Mouse (Mus musculus) neural tube, embryonic 15.5 days (tissue): ENCODE data around the gene Sult6b1. TPM values are rescaled to one million over a fixed set of nuclear protein-coding genes. Genes with fewer than 3 reads are reported as not detected.

Source experiments
- ATAC-seq: fragments of 200-750 bp; cut with Nextera tagmentation; 2 replicates; pipeline ENCODE4 v1.8.0; 2017; ENCODE audit warnings: mild to moderate bottlenecking, moderate TSS enrichment, moderate library complexity; ENCODE audit not compliant: low FRiP score
- H3K27ac ChIP-seq: fragments of 300-500 bp; sonication (generic); replicated peaks from 2 replicates; pipeline ENCODE4 v1.5.1; 2015; ENCODE audit warnings: mild to moderate bottlenecking, inconsistent platforms
- H3K27me3 ChIP-seq: fragments of 300-500 bp; sonication (generic); replicated peaks from 2 replicates; pipeline ENCODE4 v1.6.1; 2015; ENCODE audit warnings: inconsistent platforms
- H3K36me3 ChIP-seq: fragments of 300-500 bp; sonication (generic); 2 replicates; pipeline ENCODE4 v1.6.1; 2015; ENCODE audit warnings: inconsistent platforms
- H3K4me1 ChIP-seq: fragments of 300-500 bp; sonication (generic); 2 replicates; pipeline ENCODE4 v1.6.1; 2015; ENCODE audit warnings: inconsistent platforms
- H3K4me2 ChIP-seq: fragments of 300-500 bp; sonication (generic); 2 replicates; pipeline ENCODE4 v1.6.1; 2015; ENCODE audit warnings: inconsistent platforms, mild to moderate bottlenecking, moderate library complexity
- H3K4me3 ChIP-seq: fragments of 300-500 bp; sonication (generic); replicated peaks from 2 replicates; pipeline ENCODE4 v1.5.1; 2015; ENCODE audit warnings: mild to moderate bottlenecking, inconsistent platforms
- H3K9ac ChIP-seq: fragments of 300-500 bp; sonication (generic); replicated peaks from 2 replicates; pipeline ENCODE4 v1.6.1; 2015; ENCODE audit warnings: mild to moderate bottlenecking, inconsistent platforms
- H3K9me3 ChIP-seq: fragments of 300-500 bp; sonication (generic); replicated peaks from 2 replicates; pipeline ENCODE4 v1.6.1; 2016; ENCODE audit warnings: inconsistent platforms
- WGBS: fragments of 180-500 bp; shearing (Covaris S2); methylation state at CpG from one replicate; pipeline ENCODE4 v1.1.7; 2015; ENCODE audit warnings: mixed read lengths; 5-methylcytosine and 5-hydroxymethylcytosine counted together
- polyA plus RNA-seq: library from polyadenylated mRNA; unstranded; fragments of >200 nt; fragmentation: Nextera tagmentation; extraction: Ambion mirVana; gene quantifications from 2 replicates; pipeline ENCODE4 v1.2.1, GENCODE M21; 2015

Sult6b1 gene
- polyA plus RNA-seq, 1 experiment from 2014 or later = 0.13 TPM

- H3K4me2 ChIP-seq = peak within 1 kb of the TSS; percentile 82
- no peaks in the 10 kb centered on the region for H3K27me3 ChIP-seq
- peak within 1 kb of the TSS; percentile 90 for H3K27ac ChIP-seq
- H3K9ac ChIP-seq = peak within 1 kb of the TSS; percentile 87
- peaks cover 16% of the 10 kb centered on the region for H3K4me1 ChIP-seq
- peak within 1 kb of the TSS; percentile 80 for H3K4me3 ChIP-seq
- ATAC-seq = peak; percentile 97
- H3K9me3 ChIP-seq = no peaks in the 10 kb centered on the region
- under 1% methylated on average over 37 of the region's 37 CpGs for WGBS
- H3K36me3 ChIP-seq = peaks cover 22% of the 10 kb centered on the region
Observed at GRCm38 (mm10) chr17:78916369-78916813, 9.6 kb upstream of the Sult6b1 start, which contains the start of gene Cebpzos. Gene Cebpzos (plus strand): TSS chr17:78916500.

- H3K27me3 ChIP-seq = no peaks in the 10 kb centered on the region
- WGBS = 57% methylated on average over 6 of the region's 6 CpGs
- ATAC-seq = peak; percentile 40
- H3K9ac ChIP-seq = peak overlapping the region; percentile 87
- peak overlapping the region; percentile 80 for H3K4me3 ChIP-seq
- no peaks in the 10 kb centered on the region for H3K9me3 ChIP-seq
- H3K4me2 ChIP-seq = peak overlapping the region; percentile 82
- peaks cover 16% of the 10 kb centered on the region for H3K4me1 ChIP-seq
- peaks cover 17% of the 10 kb centered on the region for H3K36me3 ChIP-seq
- peak overlapping the region; percentile 90 for H3K27ac ChIP-seq
Observed at GRCm38 (mm10) chr17:78915772-78916171, 9.0 kb upstream of the Sult6b1 start.

- H3K4me2 ChIP-seq = no peak overlapping the region
- 69% methylated on average over 3 of the region's 3 CpGs for WGBS
- ATAC-seq = no peak
- H3K9me3 ChIP-seq = no peaks in the 10 kb centered on the region
- no peak overlapping the region for H3K27ac ChIP-seq
- H3K9ac ChIP-seq = no peak overlapping the region
- peaks cover 2% of the 10 kb centered on the region; the same call in 1 of the 2 replicates for H3K36me3 ChIP-seq
- peaks cover 16% of the 10 kb centered on the region for H3K4me1 ChIP-seq
- no peak overlapping the region for H3K4me3 ChIP-seq
- H3K27me3 ChIP-seq = no peaks in the 10 kb centered on the region
Observed at GRCm38 (mm10) chr17:78913921-78914320, 7.1 kb upstream of the Sult6b1 start.

GRCm38 (mm10) chr17:78912861-78913281, 6.1 kb upstream of the Sult6b1 start:
- Histone ChIP-seq H3K27ac (peak overlapping the region; percentile 33), H3K9me3 (no peaks in the 10 kb centered on the region), H3K36me3 (no peaks in the 10 kb centered on the region), H3K4me1 (peaks cover 16% of the 10 kb centered on the region), H3K9ac (no peak overlapping the region), H3K4me3 (peak overlapping the region; percentile 41), H3K4me2 (peak overlapping the region; percentile 54), H3K27me3 (no peaks in the 10 kb centered on the region)
- ATAC-seq = peak; percentile 43
- 34% methylated on average over 6 of the region's 6 CpGs for WGBS

GRCm38 (mm10) chr17:78909374-78909773, 2.6 kb upstream of the Sult6b1 start:
- H3K4me1 ChIP-seq = no peaks in the 10 kb centered on the region
- no peaks in the 10 kb centered on the region for H3K36me3 ChIP-seq
- no peak overlapping the region for H3K9ac ChIP-seq
- ATAC-seq = no peak
- H3K27me3 ChIP-seq = no peaks in the 10 kb centered on the region
- H3K27ac ChIP-seq = no peak overlapping the region
- 85% methylated on average over 2 of the region's 2 CpGs for WGBS
- no peak overlapping the region for H3K4me3 ChIP-seq
- no peaks in the 10 kb centered on the region for H3K9me3 ChIP-seq
- no peak overlapping the region for H3K4me2 ChIP-seq

GRCm38 (mm10) chr17:78903158-78903557, 3.6 kb downstream of the Sult6b1 start:
- WGBS = 90% methylated on average over 2 of the region's 2 CpGs
- H3K4me1 ChIP-seq = no peaks in the 10 kb centered on the region

GRCm38 (mm10) chr17:78895394-78895793, 11.4 kb downstream of the Sult6b1 start:
- H3K9me3 ChIP-seq = no peaks in the 10 kb centered on the region
- no peaks in the 10 kb centered on the region for H3K4me1 ChIP-seq
- H3K4me3 ChIP-seq = no peak overlapping the region
- no peak overlapping the region for H3K27ac ChIP-seq
- no peak overlapping the region for H3K9ac ChIP-seq
- no peaks in the 10 kb centered on the region for H3K36me3 ChIP-seq
- ATAC-seq = no peak
- no peaks in the 10 kb centered on the region for H3K27me3 ChIP-seq
- peak overlapping the region; percentile 31 for H3K4me2 ChIP-seq
- WGBS = 52% methylated on average over 8 of the region's 8 CpGs

More at GRCm38 (mm10) chr17:78903158-78903557, 3.6 kb downstream of the Sult6b1 start:
- H3K9me3 ChIP-seq = no peaks in the 10 kb centered on the region
- no peak overlapping the region for H3K9ac ChIP-seq
- H3K27ac ChIP-seq = no peak overlapping the region
- H3K27me3 ChIP-seq = no peaks in the 10 kb centered on the region
- no peak for ATAC-seq
- no peaks in the 10 kb centered on the region for H3K36me3 ChIP-seq
- no peak overlapping the region for H3K4me3 ChIP-seq
- no peak overlapping the region for H3K4me2 ChIP-seq

- no peak for ATAC-seq
Observed at GRCm38 (mm10) chr17:78894991-78895390, 11.8 kb downstream of the Sult6b1 start.

GRCm38 (mm10) chr17:78891020-78891419, 15.8 kb downstream of the Sult6b1 start:
- no peaks in the 10 kb centered on the region for H3K36me3 ChIP-seq
- WGBS = 86% methylated on average over 9 of the region's 9 CpGs
- H3K27me3 ChIP-seq = no peaks in the 10 kb centered on the region
- no peaks in the 10 kb centered on the region for H3K4me1 ChIP-seq
- no peak for ATAC-seq
- no peak overlapping the region for H3K4me3 ChIP-seq
- H3K9ac ChIP-seq = no peak overlapping the region
- no peak overlapping the region for H3K4me2 ChIP-seq
- H3K27ac ChIP-seq = no peak overlapping the region
- no peaks in the 10 kb centered on the region for H3K9me3 ChIP-seq

More at GRCm38 (mm10) chr17:78894991-78895390, 11.8 kb downstream of the Sult6b1 start:
- 88% methylated on average over 7 of the region's 7 CpGs for WGBS
- Histone ChIP-seq H3K4me3 (no peak overlapping the region), H3K9me3 (no peaks in the 10 kb centered on the region), H3K4me2 (peak overlapping the region; percentile 31; the same call in 1 of the 2 replicates), H3K27me3 (no peaks in the 10 kb centered on the region), H3K27ac (no peak overlapping the region), H3K36me3 (no peaks in the 10 kb centered on the region), H3K9ac (no peak overlapping the region), H3K4me1 (no peaks in the 10 kb centered on the region)

- WGBS = 50% methylated on average over 3 of the region's 3 CpGs
- H3K9me3 ChIP-seq = no peaks in the 10 kb centered on the region
- no peak overlapping the region for H3K9ac ChIP-seq
- no peak for ATAC-seq
- H3K27ac ChIP-seq = no peak overlapping the region
- H3K36me3 ChIP-seq = no peaks in the 10 kb centered on the region
- no peaks in the 10 kb centered on the region for H3K4me1 ChIP-seq
- H3K4me2 ChIP-seq = no peak overlapping the region
- H3K27me3 ChIP-seq = no peaks in the 10 kb centered on the region
- H3K4me3 ChIP-seq = no peak overlapping the region
Observed at GRCm38 (mm10) chr17:78889184-78889583, 17.6 kb downstream of the Sult6b1 start.

GRCm38 (mm10) chr17:78888554-78888953, 18.2 kb downstream of the Sult6b1 start:
- Histone ChIP-seq H3K9ac (no peak overlapping the region), H3K4me1 (no peaks in the 10 kb centered on the region), H3K27me3 (no peaks in the 10 kb centered on the region), H3K27ac (no peak overlapping the region), H3K4me2 (no peak overlapping the region), H3K36me3 (no peaks in the 10 kb centered on the region), H3K9me3 (no peaks in the 10 kb centered on the region), H3K4me3 (no peak overlapping the region)
- 92% methylated on average over 4 of the region's 4 CpGs for WGBS
- no peak for ATAC-seq

- 84% methylated on average over 5 of the region's 5 CpGs for WGBS
- H3K36me3 ChIP-seq = no peaks in the 10 kb centered on the region
Observed at GRCm38 (mm10) chr17:78885286-78886065, 21.3 kb downstream of the Sult6b1 start.

More at GRCm38 (mm10) chr17:78885286-78886065, 21.3 kb downstream of the Sult6b1 start:
- Histone ChIP-seq H3K4me2 (no peak overlapping the region), H3K4me3 (no peak overlapping the region), H3K9me3 (no peaks in the 10 kb centered on the region), H3K27me3 (no peaks in the 10 kb centered on the region), H3K9ac (no peak overlapping the region), H3K27ac (no peak overlapping the region), H3K4me1 (peaks cover 15% of the 10 kb centered on the region; the same call in 1 of the 2 replicates)
- ATAC-seq = no peak
